Mouse (Mus musculus) erythroblast, embryonic 14.5 days (primary cell): ENCODE measurements around the gene Vax2.

Source experiments
- GATA1 ChIP-seq: IDR thresholded peaks from 2 replicates; pipeline ENCODE4 v1.6.1; 2012; ENCODE audit warnings: low read length, inconsistent platforms, mixed read lengths
- TAL1 ChIP-seq: IDR thresholded peaks from 3 replicates; pipeline ENCODE4 v1.6.1; 2012; ENCODE audit warnings: low read length, inconsistent platforms, mixed read lengths

DNA sequence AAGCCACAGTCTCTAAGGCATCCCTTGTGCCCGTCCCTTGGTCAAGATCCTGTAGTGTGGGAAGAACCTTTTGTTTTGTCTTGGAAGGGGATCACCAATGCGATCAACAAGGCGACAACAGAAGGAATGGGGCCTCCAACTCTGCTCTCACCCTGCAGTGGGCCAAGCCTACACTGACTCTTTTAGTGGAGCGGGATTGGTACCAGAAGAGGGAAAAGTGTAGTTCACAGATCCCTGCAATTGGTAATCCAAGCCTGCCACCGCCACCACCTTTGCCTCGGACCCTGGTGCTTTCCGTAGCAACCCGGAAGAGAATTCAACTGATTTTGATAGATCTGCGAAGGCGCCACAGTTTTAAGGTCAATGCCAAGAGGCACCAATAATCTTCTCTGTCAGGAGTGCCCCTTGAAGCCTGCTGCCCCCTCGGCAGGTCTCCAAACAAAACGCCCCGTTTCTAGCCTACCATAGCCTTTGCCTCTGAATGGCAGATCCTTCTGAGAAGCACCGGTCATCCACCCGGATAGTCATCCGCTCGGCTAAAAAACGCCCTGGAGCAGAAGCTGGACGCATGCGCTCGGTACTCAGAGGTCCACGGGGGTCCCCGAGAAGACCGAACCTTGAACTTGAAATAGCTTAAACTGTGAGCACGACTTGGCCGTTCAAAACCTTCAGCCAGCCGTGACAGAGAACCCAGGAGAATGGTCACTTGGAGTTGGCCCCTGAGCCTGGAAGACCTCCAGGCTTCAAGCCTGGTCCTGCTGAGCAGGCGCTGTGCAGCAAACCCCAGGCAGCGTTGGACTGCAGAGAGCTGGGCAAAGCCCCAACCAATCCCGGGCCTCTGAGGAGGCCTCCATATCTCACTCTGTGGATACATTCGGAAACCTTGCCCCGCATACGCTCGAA is 3.4 kb downstream of the Vax2 start:
- no peak for TF ChIP-seq TAL1
- no peak for TF ChIP-seq GATA1
